Mouse (Mus musculus) v-Abl transformed pro-B cells (cell line): ENCODE data around the gene Klhl2.

Experiments
- in situ Hi-C, 2 experiments: fragments of 400-800 bp; cut with MboI; formaldehyde crosslinking; loops; one replicate each; pipeline ENCODE4 v1.15.1; 2025; ENCODE audit not compliant: unreplicated experiment in 2 of 2

The Klhl2 gene

DNA sequence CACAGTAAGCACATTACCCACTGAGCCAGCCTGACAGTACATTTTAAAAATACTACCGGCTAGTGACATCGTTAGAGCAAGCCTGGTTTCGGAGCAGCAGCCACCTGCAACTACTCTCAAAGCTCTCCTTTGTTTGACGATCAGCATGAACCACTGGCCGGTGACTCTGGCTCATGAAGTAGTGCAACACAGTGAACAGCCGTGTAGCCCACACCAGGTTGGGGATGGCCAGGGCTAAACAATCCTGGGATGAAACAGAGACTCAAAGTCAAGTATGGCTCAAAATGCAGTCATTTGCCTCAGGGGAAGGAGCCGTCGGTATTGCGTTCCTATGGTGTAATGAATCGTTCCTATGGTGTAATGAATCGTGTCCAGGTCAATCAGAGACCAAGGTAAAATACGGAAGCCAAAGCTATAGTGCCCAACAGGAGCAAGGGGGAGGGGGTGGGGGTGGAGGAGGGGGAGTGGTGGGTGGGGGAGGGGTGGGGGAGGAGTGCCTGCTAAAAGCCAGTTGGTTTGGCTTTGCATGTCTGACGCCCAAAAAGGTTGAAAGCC is 17.2 kb downstream of the Klhl2 start:
- in situ Hi-C loops, result no loop called here

DNA sequence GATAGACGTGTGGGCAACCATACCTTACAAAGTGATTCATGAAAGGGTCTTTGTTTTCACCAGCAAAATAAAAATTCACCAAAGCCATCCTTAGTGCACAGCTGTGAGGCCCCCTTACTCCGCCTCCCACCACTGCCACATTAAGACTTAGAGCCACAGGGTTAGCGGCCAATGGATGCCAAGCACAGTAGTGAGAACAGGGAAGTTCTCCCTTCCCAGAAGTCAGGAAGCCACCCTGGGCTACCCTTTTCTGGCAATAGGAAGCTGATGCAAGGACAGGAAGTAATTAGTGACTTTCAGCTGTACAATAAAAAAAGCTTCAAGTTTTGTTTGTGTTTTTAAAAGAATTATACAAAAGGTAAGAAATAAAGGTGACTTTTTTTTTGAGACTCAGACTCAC is 18.2 kb downstream of the Klhl2 start:
- in situ Hi-C loops, result no loop called here

GRCm38 (mm10) chr8:64829921-64830320 is 19.9 kb downstream of the Klhl2 start:
- in situ Hi-C loops, result no loop called here

- in situ Hi-C loops, result no loop called here
Measured at GRCm38 (mm10) chr8:64829391-64829790, 20.4 kb downstream of the Klhl2 start.

GRCm38 (mm10) chr8:64828466-64828865 is 21.4 kb downstream of the Klhl2 start:
- in situ Hi-C loops, result no loop called here

DNA sequence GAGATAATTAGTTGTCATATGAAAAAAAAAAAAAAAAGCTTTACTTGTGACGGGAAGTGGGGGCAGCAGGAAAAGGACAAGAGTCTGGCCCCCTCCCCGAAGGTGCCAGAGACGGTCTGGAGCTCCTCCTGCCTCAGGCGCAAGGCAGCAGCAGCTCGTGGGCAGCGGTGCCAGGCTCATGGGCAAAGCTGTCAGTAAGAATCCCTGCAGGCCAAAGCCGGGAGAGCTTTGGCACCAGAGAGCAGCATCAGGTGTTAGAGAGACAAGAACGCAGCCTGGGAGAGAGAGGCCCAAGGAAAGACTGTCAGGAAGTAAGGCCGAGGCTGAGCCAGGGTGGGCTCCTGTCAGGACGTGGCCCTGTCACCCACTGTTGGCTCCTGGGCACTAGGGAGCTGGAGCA is 22.5 kb downstream of the Klhl2 start:
- in situ Hi-C loops, result no loop called here

- in situ Hi-C loops, result no loop called here
Measured at GRCm38 (mm10) chr8:64826461-64826860, 23.4 kb downstream of the Klhl2 start.

DNA sequence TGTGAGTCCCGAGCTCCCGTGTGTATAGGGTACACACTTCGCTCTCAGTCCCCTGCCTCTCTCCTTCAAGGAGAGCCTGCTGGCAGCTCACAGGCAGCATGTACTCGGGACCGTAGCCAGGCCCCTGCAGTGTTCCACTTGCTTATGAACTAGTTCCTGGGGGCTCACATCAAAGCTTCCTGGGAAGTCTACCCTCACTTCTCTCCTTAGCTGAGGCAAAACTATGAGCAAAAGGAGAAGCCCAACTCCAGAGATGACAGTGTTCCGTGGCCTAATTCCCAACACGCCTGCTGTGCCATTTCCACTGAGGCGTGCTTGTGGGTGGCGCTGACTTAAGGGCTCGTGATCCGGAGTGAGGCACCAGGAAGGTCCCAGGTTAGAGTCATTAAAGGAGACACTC is 25.9 kb downstream of the Klhl2 start:
- in situ Hi-C loops, result no loop called here

DNA sequence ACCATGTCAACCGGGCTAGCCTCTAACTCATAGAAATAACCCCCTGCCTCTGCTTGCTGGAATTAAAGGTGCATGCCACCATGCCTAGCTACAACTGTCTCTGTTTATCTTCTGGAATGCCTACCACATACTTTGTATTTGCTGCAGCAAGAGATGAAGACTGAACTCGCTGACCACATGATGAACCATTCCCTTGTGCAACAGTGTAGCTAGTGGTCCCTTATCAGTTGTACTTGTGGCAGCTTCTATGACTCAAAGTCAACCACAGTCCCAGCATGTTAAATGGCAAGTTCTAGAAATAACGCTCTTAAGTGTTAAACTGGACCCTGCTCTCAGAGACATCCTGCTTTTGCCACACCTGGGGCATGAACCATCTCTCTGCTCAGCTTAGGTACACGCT is 28.9 kb downstream of the Klhl2 start:
- in situ Hi-C loops, result no loop called here

GRCm38 (mm10) chr8:64811790-64812189 is 38.0 kb downstream of the Klhl2 start:
- in situ Hi-C loops, result no loop called here

- in situ Hi-C loops, result no loop called here
Measured at GRCm38 (mm10) chr8:64811083-64811482, 38.7 kb downstream of the Klhl2 start.

DNA sequence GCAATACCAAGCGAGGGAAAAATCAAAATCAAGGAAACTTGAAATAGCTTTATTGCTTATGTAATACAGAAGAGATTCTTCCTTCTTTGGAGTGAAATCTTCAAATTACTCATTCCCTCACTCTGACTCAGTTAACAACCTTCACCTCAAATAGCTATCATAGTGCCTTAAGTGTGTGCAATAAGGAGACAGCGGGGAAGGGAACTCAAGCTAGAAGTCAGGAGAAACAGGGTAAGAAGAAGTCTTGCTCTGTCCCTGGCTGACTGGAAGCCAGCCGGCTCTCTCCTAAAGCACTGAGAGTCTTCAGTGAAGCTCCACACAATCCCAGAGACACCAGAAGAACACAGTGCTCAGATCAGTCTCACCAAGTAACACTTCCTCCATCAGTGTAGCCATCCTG is 43.3 kb downstream of the Klhl2 start:
- in situ Hi-C loops, result no loop called here

DNA sequence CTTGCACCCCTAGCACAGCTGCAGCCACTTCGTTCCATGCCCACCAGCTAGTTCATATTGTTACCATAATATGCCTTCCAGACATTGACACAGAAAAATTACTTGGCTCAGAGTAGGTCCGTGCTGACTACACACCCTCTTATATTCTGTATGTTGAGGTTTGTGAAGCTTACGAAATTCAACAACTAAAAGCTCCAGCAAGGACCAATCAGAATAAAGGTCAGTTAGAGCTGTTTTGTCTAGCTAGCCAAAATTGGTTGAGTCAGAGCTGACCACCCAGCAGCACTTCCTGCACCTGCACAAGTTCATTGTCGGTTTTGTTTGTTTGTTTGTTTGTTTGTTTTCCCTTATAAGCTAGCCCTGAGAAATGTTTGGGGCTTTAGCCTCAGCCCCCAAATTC is 44.8 kb downstream of the Klhl2 start:
- in situ Hi-C loops, result no loop called here

GRCm38 (mm10) chr8:64799306-64799705 is 50.5 kb downstream of the Klhl2 start:
- in situ Hi-C loops, result no loop called here

DNA sequence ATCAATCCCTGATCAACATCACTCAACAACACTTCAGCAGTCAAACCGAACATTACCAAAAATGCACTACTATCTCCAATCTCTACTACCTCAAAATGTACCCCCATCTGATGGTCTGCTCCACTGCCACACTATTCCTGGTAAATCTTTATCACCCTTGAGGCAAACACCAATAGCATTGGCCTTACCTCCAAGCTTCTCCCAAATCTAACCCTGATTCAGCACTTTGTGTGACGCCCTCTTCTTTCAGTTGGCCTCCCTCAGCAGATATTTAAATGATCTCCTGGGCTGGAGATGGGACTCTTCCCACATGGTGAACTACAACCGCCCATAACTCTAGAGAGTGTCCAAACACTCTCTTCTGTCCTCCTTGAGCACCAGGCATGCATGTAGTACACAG is 51.3 kb downstream of the Klhl2 start:
- in situ Hi-C loops, result no loop called here

DNA sequence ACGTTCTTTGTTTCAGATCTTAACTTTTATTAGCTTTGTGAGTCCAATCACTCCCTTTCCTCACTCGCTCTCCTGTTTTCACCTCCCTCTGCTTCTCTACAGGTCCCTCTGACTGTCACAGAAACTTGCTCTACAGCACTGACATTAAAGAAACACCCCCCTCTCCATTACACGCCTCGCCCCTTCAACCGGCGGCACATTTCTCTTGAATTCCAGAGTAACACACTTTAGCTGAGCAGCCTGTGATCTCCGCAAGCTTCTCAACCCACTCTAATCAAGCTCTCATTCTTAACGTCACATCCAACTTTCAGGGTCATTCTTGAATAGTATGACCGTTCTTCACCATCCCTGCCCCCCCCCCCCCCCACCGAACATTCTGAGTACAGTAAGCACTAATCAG is 52.1 kb downstream of the Klhl2 start:
- in situ Hi-C loops, result no loop called here

- in situ Hi-C loops, result no loop called here
Measured at GRCm38 (mm10) chr8:64791250-64791881, 58.5 kb downstream of the Klhl2 start.

DNA sequence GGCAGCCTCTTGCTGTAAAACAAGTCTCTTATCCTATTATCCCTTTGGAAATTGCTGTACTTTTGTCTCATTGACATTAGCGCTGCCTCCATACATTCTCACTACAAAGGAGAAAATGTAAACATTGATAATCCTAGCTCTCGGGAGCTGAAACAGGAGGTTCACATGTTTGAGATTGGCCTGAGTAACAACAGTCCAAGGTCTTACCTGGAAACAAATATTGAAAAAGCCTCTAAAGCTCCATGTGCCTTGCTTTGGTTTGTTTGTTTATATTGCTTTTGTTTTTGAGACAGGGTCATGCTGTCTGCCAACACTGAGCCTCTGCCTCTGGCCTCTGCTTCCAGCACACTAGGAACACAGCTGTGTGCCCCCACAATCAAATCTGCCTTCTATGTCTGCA is 59.4 kb downstream of the Klhl2 start:
- in situ Hi-C loops, result no loop called here

DNA sequence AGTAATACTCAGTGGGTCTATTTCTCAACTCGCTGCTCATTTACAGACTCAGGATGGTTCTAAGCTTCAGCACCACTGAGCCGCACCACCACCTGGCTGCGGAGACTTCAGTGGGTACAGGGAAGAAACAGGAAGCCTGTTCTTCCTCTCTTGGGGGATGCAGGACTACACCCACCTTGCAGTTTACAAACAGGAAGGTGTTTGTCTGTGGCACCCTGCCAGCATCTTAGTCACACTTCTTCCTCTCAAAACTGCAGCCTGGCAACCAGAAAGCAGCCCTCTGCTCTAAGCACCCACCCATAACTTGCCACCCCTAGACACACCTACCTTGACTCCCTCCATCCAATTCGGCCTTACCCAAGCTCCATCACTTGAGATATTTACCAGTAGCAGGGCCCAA is 61.1 kb downstream of the Klhl2 start:
- in situ Hi-C loops, result no loop called here

DNA sequence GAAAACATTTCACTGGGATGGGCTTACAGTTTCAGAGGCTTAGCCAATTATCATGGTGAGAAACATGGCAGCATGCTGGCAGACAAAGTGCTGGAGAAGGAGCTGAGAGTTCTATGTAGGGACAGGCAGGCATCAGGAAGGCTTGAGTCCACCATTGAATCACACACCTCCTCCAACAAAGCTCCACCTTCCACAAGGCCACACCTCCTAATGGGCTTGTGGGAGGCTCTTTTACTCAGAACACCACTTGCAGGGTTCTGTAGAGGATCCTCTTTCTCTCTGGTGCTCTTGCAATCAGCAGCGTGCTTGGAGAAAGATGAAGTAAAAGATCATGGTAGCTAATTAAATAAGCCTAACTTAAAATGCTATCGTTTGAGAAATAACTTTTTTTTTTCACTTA is 63.0 kb downstream of the Klhl2 start:
- in situ Hi-C loops, result no loop called here

DNA sequence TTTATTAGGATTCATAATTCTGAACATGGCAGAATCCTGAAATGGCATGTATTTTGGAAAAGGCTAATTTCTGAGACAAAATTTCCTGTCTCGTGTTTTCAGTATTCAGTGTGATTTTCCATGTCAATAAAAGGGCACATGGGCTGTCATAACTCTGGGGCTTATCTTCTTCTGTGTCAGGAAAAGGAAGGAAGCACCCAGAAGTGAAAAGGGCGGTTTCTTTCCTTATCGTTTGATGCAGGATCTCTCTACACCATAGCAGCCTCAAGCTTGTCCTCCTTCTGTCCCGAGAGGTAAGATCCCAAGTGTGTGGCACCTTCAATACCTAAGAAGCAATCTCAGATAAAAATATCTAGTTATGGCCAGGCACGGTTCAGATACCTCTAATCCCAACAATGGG is 65.6 kb downstream of the Klhl2 start:
- in situ Hi-C loops, result no loop called here

DNA sequence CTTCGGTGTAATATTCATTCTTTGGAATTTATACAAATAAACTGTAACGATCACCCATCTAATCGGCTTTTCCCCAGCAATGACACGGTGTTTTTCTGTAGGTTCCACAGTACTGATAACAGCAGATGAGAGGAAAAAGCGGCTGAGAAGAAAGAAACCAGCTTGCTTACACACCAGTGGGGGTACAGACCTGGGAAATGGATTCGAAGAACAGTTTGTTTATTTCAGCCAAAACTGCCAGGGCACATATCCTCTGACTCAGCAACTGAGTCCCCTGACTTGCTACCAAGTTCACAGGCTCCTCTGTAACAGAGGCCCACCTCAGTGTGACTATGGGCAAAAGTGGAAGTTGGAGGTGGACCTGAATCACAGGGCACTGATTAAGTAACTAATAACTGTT is 67.9 kb downstream of the Klhl2 start:
- in situ Hi-C loops, result no loop called here

DNA sequence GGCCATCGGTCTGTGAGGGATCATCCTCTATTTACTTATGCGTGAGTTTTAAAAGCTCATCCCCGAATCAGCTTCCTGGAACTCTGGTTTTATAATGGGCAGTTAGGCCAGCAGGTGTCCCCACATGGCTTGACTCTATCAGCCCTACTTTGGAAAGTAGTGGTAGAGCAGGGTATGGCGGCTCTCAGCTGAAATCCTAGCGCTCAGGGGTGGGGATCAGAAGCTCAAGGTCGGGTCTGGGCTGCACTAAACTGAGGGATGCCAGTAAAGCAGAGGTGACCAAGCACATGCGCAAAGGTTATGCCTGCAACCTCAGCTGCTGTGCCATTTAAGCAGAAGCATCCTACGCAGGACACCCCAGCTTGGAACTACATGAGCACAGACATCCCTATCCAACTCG is 71.9 kb downstream of the Klhl2 start:
- in situ Hi-C loops, result no loop called here
